Mouse (Mus musculus) kidney, embryonic 15.5 days (tissue): ENCODE results near the gene Slc16a8. TPM values are rescaled to one million over a fixed set of nuclear protein-coding genes. Genes with fewer than 3 reads are reported as not detected.

Experiments used
- ATAC-seq: fragments of 200-750 bp; cut with Nextera tagmentation; replicated peaks from 2 replicates; pipeline ENCODE4 v1.8.0; 2017; ENCODE audit warnings: moderate TSS enrichment; ENCODE audit not compliant: low FRiP score
- H3K27ac ChIP-seq: fragments of 300-500 bp; sonication (generic); 2 replicates; pipeline ENCODE4 v1.5.1; 2015; ENCODE audit warnings: mild to moderate bottlenecking, inconsistent platforms
- H3K27me3 ChIP-seq: fragments of 300-500 bp; sonication (generic); 2 replicates; pipeline ENCODE4 v1.6.1; 2015; ENCODE audit warnings: inconsistent platforms
- H3K36me3 ChIP-seq: fragments of 300-500 bp; sonication (generic); 2 replicates; pipeline ENCODE4 v1.6.1; 2015; ENCODE audit warnings: inconsistent platforms
- H3K4me1 ChIP-seq: fragments of 300-500 bp; sonication (generic); 2 replicates; pipeline ENCODE4 v1.6.1; 2015; ENCODE audit warnings: inconsistent platforms
- H3K4me2 ChIP-seq: fragments of 300-500 bp; sonication (generic); 2 replicates; pipeline ENCODE4 v1.6.1; 2015; ENCODE audit warnings: moderate library complexity, mild to moderate bottlenecking, inconsistent platforms
- H3K4me3 ChIP-seq: fragments of 300-500 bp; sonication (generic); replicated peaks from 2 replicates; pipeline ENCODE4 v1.5.1; 2015; ENCODE audit warnings: mild to moderate bottlenecking, inconsistent platforms
- H3K9ac ChIP-seq: fragments of 300-500 bp; sonication (generic); 2 replicates; pipeline ENCODE4 v1.6.1; 2015; ENCODE audit warnings: mild to moderate bottlenecking, inconsistent platforms
- H3K9me3 ChIP-seq: fragments of 300-500 bp; sonication (generic); replicated peaks from 2 replicates; pipeline ENCODE4 v1.6.1; 2016; ENCODE audit warnings: inconsistent platforms
- WGBS: fragments of 180-500 bp; shearing (Covaris S2); methylation state at CpG from one replicate; pipeline ENCODE4 v1.1.7; 2015; ENCODE audit warnings: mixed read lengths; 5-methylcytosine and 5-hydroxymethylcytosine counted together
- polyA plus RNA-seq: library from polyadenylated mRNA; unstranded; fragments of >200 nt; fragmentation: Nextera tagmentation; extraction: Ambion mirVana; gene quantifications from 2 replicates; pipeline ENCODE4 v1.2.1, GENCODE M21; 2015

Gene Slc16a8
- polyA plus RNA-seq, 1 experiment from 2014 or later: 0.26 TPM

GRCm38 (mm10) chr15:79281389-79281788 is 26.8 kb upstream of the Slc16a8 start:
- H3K4me2 ChIP-seq: no peak overlapping the region
- 81% methylated on average over 1 of the region's 1 CpGs for WGBS
- H3K4me1 ChIP-seq: peaks cover 25% of the 10 kb centered on the region
- H3K36me3 ChIP-seq: peaks cover 5% of the 10 kb centered on the region; the same call in 1 of the 2 replicates
- no peaks in the 10 kb centered on the region for H3K9me3 ChIP-seq
- ATAC-seq: no peak
- no peak overlapping the region for H3K9ac ChIP-seq
- H3K27ac ChIP-seq: no peak overlapping the region
- no peak overlapping the region for H3K4me3 ChIP-seq
- no peaks in the 10 kb centered on the region for H3K27me3 ChIP-seq

GRCm38 (mm10) chr15:79280850-79281249 is 26.3 kb upstream of the Slc16a8 start:
- Histone ChIP-seq H3K4me2 (no peak overlapping the region), H3K4me3 (no peak overlapping the region), H3K9me3 (no peaks in the 10 kb centered on the region), H3K27ac (no peak overlapping the region), H3K4me1 (peaks cover 20% of the 10 kb centered on the region), H3K36me3 (no peaks in the 10 kb centered on the region), H3K9ac (no peak overlapping the region), H3K27me3 (no peaks in the 10 kb centered on the region)
- no peak for ATAC-seq
- WGBS: 51% methylated on average over 5 of the region's 5 CpGs

GRCm38 (mm10) chr15:79280209-79280608 is 25.6 kb upstream of the Slc16a8 start:
- H3K36me3 ChIP-seq: no peaks in the 10 kb centered on the region
- H3K4me3 ChIP-seq: no peak overlapping the region
- H3K4me2 ChIP-seq: no peak overlapping the region
- H3K27ac ChIP-seq: no peak overlapping the region
- 24% methylated on average over 6 of the region's 6 CpGs for WGBS
- H3K9me3 ChIP-seq: no peaks in the 10 kb centered on the region
- no peak for ATAC-seq
- H3K9ac ChIP-seq: no peak overlapping the region
- H3K27me3 ChIP-seq: no peaks in the 10 kb centered on the region
- peaks cover 14% of the 10 kb centered on the region for H3K4me1 ChIP-seq

DNA sequence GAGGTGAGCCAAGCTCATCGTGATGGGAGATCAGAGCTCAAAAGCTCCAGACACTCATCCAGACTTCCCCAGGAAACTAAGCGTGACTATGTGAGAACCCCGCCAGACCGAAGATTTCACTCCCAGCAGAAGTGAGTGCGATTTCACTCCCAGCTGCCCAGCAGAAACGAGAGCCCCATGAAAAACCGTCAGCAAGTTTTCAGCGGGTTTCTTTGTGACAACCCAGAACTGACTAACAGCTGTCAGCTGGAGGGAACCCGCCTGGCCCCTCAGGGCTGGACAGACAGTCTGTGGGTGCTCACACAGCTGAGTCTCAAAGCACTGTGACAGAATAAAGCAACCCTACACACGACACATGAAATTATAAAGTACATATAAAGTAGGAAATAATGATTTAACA is 23.2 kb upstream of the Slc16a8 start:
- H3K4me3 ChIP-seq: no peak overlapping the region
- peaks cover 4% of the 10 kb centered on the region; the same call in 1 of the 2 replicates for H3K4me1 ChIP-seq
- no peaks in the 10 kb centered on the region for H3K36me3 ChIP-seq
- WGBS: 58% methylated on average over 10 of the region's 10 CpGs
- H3K27ac ChIP-seq: no peak overlapping the region
- no peaks in the 10 kb centered on the region for H3K27me3 ChIP-seq
- H3K9ac ChIP-seq: no peak overlapping the region
- no peak for ATAC-seq
- no peaks in the 10 kb centered on the region for H3K9me3 ChIP-seq
- no peak overlapping the region for H3K4me2 ChIP-seq

DNA sequence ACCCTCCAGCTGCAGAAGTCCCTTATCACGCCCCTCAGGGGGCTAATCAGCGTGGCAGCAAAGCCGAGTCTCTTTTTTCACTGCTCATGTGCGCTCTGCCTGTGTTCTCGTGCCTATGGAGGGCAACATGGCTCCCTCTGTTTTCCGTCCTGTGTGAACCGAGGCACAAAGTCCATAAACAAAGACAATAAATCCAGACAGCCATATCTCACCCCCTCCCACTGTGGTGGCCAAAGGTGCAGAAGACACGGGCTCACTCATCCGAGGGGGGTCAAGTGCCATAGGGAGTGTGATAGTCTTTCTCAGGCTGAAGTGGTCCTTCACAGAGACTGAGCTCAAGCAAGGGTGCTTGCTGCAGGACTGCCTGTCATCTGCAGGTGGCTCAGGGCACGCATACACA is 18.5 kb upstream of the Slc16a8 start:
- peak; percentile 49 for ATAC-seq
- Histone ChIP-seq H3K4me2 (no peak overlapping the region), H3K9ac (no peak overlapping the region), H3K9me3 (no peaks in the 10 kb centered on the region), H3K4me1 (peaks cover 14% of the 10 kb centered on the region), H3K4me3 (no peak overlapping the region), H3K27me3 (peaks cover 17% of the 10 kb centered on the region), H3K36me3 (no peaks in the 10 kb centered on the region), H3K27ac (no peak overlapping the region)
- 44% methylated on average over 10 of the region's 10 CpGs for WGBS

DNA sequence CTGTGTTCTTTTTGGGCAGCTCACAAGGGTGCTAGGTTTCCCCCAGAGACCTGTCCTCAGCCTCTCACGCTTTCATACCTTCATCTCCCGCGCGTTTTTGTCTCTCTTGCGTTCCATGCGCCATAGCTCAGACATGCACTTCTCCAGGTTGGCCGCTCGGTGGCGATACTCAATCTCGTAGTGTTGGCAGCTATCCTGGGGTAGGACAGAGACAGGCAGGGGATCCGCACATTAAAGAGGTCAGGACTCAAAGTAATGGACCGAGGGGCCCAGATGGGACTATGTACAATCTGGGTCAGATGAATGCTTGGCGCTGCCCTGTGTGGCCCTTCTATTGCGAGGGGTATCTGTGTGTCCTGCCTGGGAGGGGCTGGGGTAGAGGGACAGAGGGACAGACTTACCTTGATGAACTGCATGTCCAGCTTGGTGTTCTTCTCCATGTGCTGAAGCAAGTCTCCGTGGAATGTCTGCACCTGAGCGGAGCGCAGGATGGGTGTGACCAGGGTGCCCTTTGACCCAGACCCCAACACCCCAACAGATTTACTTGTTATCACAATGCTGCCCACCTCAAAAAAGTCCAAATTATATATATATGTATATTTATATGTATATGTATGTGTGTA is 16.7 kb upstream of the Slc16a8 start:
- Histone ChIP-seq H3K27me3 (peaks cover 30% of the 10 kb centered on the region), H3K36me3 (no peaks in the 10 kb centered on the region), H3K9me3 (no peaks in the 10 kb centered on the region), H3K4me2 (peak overlapping the region; percentile 81), H3K9ac (no peak overlapping the region), H3K4me1 (peaks cover 14% of the 10 kb centered on the region), H3K27ac (no peak overlapping the region), H3K4me3 (peak overlapping the region; percentile 40)
- no peak; the same call in 1 of the 2 replicates for ATAC-seq
- 13% methylated on average over 17 of the region's 17 CpGs for WGBS

DNA sequence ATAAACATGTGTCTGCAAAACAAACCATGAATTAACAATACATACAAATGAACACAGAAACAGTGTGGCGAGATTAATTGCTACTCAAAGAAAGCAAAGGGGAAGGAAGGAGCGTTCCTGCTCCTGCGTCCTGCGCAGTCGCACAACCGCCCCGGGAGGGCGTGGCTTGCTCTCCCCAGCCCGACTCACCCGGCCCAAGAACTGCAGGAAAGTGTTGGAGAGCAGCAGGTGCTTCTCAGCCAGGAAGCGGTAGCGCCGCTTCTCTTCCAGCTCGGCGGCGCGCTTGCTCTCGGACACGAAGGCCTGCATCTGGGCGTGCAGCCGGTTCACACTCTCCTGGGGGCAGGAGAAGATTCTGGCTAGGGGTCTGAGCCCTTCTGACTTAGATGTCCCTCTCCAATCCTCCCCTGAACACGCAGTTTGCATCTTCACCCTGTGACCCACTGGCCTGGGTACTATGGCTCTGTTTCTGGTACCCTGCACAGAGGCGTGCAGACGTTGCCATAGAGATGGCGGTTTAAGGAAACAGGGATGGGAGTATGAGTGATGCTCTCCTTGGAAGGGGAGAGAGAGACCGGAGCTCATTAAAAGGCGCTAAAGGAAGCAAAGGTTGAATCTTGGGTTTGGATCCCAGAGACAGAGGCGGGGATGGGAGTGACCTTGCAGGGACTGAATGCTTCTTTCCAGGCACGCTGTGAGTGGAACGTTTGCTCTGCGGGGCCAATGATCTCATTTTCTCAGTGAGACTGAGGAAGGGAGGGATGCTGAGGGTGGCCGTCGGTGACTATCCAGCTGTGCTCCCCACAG is 16.0 kb upstream of the Slc16a8 start:
- ATAC-seq: peak; percentile 52; the same call in 1 of the 2 replicates
- H3K36me3 ChIP-seq: no peaks in the 10 kb centered on the region
- peaks cover 14% of the 10 kb centered on the region for H3K4me1 ChIP-seq
- H3K27me3 ChIP-seq: peaks cover 36% of the 10 kb centered on the region
- peak overlapping the region; percentile 81 for H3K4me2 ChIP-seq
- H3K4me3 ChIP-seq: peak overlapping the region; percentile 40
- 0 out of 2 replicates have a peak overlapping the region, but pooled peaks have one; percentile 14 for H3K27ac ChIP-seq
- H3K9me3 ChIP-seq: no peaks in the 10 kb centered on the region
- H3K9ac ChIP-seq: peak overlapping the region; percentile 12; the same call in 1 of the 2 replicates
- WGBS: 2% methylated on average over 33 of the region's 33 CpGs

- WGBS: 29% methylated on average over 1 of the region's 1 CpGs
- Histone ChIP-seq H3K36me3 (no peaks in the 10 kb centered on the region), H3K9me3 (no peaks in the 10 kb centered on the region), H3K4me2 (no peak overlapping the region), H3K4me3 (no peak overlapping the region), H3K27me3 (peaks cover 43% of the 10 kb centered on the region), H3K9ac (no peak overlapping the region), H3K27ac (no peak overlapping the region), H3K4me1 (peaks cover 14% of the 10 kb centered on the region)
- no peak for ATAC-seq
Measured at GRCm38 (mm10) chr15:79268521-79268920, 14.0 kb upstream of the Slc16a8 start.

DNA sequence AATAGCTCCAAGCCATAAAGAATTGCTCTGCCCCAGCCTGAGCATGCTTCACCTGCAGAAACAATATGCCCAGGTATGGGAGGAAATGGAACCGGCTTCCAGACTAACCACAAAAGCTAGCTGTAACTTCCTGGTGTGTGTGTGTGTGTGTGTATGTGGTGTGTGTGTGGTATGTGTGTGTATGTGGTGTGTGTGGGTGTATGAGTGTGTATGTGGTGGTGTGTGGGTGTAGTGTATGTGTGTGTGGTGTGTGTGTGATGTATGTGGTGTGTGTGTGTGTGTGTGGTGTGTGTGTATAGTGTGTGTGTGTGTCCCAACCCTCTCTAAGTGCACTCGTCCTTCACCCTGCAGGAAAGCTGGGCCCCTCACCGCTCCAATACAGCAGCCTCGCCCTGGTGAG is 10.8 kb upstream of the Slc16a8 start:
- H3K27ac ChIP-seq: no peak overlapping the region
- no peak overlapping the region for H3K9ac ChIP-seq

GRCm38 (mm10) chr15:79263726-79264125 is 9.2 kb upstream of the Slc16a8 start:
- no peak overlapping the region for H3K9ac ChIP-seq
- no peaks in the 10 kb centered on the region for H3K36me3 ChIP-seq
- no peaks in the 10 kb centered on the region for H3K9me3 ChIP-seq
- 91% methylated on average over 6 of the region's 6 CpGs for WGBS
- H3K4me1 ChIP-seq: peaks cover 32% of the 10 kb centered on the region
- no peak for ATAC-seq
- H3K4me3 ChIP-seq: no peak overlapping the region
- H3K4me2 ChIP-seq: no peak overlapping the region
- H3K27ac ChIP-seq: no peak overlapping the region
- H3K27me3 ChIP-seq: peaks cover 66% of the 10 kb centered on the region

More for the DNA sequence above, 10.8 kb upstream of the Slc16a8 start:
- Histone ChIP-seq H3K4me1 (peaks cover 26% of the 10 kb centered on the region), H3K9me3 (no peaks in the 10 kb centered on the region), H3K36me3 (no peaks in the 10 kb centered on the region), H3K4me3 (no peak overlapping the region), H3K4me2 (no peak overlapping the region), H3K27me3 (peaks cover 62% of the 10 kb centered on the region)
- no peak for ATAC-seq
- WGBS: 59% methylated on average over 4 of the region's 4 CpGs

DNA sequence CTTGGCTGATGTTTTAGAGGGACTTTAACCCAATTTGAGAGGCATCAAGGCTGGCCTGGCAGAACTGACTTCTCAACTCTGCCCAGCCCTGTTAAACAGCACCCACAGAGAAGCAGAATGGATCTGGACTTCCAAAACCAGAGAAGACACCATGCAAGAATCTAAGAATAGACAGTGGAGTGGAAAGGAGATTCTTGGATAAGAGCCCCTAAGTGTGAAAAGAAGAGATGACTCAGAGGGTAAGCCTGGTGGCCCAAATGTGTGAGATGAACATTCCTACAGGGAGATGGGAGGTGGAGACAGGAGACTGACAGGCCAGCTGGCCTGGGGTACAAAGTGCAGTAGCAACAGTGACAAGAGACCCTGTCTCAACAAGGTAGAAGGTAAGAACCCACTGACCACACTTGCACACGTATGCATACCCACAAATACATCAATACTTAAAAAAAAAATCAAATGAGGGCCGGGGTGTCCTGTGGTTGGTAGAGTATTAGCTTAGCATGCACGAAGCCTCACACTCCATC is 8.3 kb upstream of the Slc16a8 start:
- Histone ChIP-seq H3K9ac (no peak overlapping the region), H3K27me3 (peaks cover 62% of the 10 kb centered on the region), H3K4me2 (no peak overlapping the region), H3K4me3 (no peak overlapping the region), H3K27ac (no peak overlapping the region), H3K36me3 (no peaks in the 10 kb centered on the region), H3K4me1 (peaks cover 37% of the 10 kb centered on the region), H3K9me3 (no peaks in the 10 kb centered on the region)
- no peak for ATAC-seq
- 95% methylated on average over 3 of the region's 3 CpGs for WGBS

DNA sequence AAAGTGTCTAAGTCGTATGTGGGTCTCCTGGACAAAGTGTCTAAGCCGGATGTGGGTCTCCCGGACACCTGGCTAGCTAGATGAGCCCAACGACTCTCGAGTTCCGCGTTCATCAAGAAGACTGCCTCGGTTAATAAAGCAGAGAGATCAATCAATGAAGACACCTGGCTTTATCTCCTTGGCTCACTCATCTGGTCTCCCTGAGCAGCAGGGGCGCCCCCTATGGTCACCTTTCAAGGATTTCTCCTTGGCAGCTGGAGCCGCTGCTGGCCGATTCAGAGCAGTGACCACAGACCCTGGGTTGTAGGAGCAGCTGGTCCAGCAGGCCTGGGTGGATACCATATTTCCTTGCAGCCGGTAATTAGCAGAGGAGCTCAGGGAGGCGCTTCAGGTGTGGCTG is 7.8 kb upstream of the Slc16a8 start:
- 17% methylated on average over 13 of the region's 13 CpGs for WGBS
- Histone ChIP-seq H3K36me3 (no peaks in the 10 kb centered on the region), H3K27me3 (peaks cover 62% of the 10 kb centered on the region), H3K9ac (no peak overlapping the region), H3K4me3 (peak overlapping the region; percentile 64; the same call in 1 of the 2 replicates), H3K27ac (no peak overlapping the region), H3K4me1 (peaks cover 37% of the 10 kb centered on the region), H3K9me3 (no peaks in the 10 kb centered on the region), H3K4me2 (peak overlapping the region; percentile 100)
- ATAC-seq: no peak
